Mouse (Mus musculus): ENCODE data around the gene Trp53i11.
A peak's percentile ranks its signal among the peaks of the same experiment; 100 is the strongest.

Trp53i11 gene

DNA sequence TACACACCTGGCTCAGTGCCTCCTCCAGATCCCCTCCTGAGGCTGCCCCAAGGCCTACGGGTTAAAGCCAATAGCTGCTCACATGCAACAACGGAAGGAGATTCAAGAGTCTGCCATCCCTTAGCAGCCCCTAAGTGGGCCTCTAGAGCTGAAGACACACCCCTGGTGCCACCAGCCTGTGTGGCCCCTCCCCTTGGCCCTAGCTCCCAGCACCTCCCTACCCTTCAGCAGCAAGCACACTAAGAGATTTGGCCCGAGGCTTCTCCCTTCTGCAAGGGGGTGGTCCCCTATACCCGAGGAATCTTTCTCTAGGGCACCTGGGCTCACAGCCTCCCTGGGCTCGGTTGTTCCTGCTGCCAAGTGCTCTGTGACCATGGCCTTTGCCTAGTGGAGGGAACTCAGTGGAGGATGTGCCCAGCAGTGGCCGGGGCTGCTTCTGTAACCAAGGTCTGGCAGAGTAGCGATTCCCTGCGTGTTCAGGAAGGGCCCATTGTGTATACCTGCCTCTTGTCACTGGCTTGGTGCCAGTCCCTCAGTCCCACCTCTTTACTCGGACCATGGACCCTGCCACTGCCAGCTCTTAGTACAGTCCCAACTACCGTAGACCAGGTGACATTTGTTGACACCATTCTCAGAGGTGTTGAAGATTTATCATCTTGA, 13.5 kb downstream of the Trp53i11 start:
- no peak for DNase-seq

GRCm38 (mm10) chr2:93201997-93202396, 14.6 kb downstream of the Trp53i11 start:
- no peak for DNase-seq

DNA sequence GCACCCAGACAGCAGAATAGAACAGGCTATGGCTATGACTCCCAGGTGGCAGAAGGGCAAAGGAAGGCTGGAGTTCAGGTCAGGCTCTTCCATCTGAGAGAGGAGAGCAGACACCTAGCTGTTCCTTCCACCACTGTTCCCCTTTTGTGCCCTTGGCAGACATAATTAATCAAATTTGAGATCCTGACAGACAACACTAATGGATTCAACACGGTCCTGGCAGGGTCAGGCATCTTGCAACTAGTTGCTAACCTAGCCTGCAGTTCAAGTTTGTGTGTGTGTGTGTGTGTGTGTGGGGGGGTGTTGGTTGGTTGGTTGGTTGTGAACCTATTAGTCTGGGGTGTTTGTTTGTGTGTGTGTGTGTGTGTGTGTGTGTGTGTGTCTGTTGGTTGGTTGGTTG, 15.4 kb downstream of the Trp53i11 start:
- no peak for DNase-seq

DNA sequence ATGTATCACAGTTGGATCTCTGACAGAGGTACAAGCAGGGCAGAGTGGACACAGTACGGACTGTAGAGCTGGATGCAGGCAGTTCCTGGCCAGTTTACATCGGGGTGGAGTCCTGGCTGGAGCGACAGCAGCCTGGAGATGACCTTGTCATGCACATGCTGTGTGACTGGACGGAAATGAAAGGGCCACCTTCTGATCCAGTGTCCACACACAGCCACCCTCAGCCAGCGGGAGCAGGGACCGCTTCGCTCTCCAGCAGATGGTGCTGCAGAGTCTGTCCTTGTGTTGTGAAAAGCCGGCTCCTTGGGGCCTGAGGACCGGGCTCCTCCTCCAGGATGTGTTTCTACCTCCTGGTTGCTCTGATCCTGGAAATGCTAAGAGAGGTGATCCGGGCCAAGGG, 16.3 kb downstream of the Trp53i11 start:
- DNase-seq: peak; percentile 64

DNA sequence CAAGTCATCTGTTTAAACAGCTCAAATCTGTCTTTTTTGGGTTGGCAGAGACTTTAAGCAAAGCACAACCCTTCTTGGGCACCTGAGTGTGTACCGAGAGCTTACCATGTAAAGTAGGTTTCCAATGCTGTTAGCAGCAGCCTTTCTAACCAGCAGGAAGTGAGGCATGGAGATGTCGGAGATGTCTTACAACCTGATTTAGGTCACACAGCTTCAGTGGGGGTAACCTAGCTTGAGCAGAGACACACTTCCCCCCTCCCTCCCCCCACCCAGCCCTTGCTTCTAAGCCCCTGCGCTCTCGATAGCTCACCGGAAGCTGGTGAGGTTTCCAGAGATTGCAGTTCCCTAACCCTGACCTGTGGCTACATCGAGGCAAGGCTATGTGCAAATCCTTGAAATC, 17.2 kb downstream of the Trp53i11 start:
- no peak for DNase-seq

DNA sequence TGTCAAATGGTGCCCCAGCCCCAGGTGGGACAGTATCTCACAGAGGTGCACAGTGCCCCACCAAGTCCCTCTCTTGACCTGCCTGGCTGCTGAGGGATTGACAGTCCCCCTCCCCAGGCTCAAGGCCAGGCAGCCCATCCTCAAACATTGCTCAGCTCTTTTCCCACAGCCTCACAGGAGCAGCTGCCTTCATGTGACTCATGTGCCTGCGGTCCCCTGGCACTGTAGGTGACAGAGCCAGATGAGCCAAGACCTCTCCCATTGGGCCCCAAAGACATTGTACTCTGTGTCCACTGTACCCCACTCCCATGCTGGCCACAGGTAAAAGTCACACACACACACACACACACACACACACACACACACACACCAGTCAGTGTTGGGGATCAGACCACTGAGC, 18.8 kb downstream of the Trp53i11 start:
- no peak for DNase-seq

GRCm38 (mm10) chr2:93212386-93212785, 25.0 kb downstream of the Trp53i11 start:
- no peak for DNase-seq

DNA sequence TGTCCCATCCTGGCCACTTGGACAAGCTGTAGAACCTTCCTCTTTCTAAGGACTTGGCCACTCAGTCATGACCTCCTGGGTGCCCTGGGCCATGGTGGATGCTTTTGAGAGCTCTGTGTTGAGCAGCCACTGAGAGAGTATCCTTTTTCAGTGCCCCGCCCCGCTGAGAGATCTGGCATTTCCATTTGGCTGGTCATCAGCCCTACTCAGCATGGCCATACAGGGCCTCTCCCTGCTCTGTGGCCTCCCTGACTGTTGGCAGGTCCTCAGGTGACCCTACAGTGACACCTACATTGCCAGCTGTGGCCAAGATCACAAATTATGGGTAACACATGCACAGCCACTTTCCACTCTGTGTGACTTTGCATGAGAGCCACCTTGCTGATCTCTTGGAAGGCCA, 25.5 kb downstream of the Trp53i11 start:
- no peak for DNase-seq

DNA sequence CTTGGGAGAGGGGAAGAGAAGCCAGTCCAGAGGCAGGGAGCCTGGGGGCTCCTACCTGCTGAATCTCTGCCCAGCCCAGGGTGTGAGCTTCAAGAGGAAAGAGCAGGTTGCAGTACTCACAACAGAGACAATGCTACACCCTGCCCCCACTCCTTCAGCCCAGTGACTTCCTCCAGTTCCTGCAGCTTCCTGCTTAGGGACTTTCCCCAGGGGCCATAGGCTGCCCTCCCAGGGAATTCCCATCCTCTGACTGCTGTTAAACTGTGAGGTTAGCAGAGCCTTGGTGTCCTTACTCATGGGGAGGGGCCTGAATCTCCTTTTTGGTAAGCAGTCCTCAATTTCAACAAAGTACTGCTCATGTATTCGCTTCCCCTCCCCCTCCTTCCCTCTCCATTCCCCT, 26.8 kb downstream of the Trp53i11 start:
- no peak for DNase-seq

DNA sequence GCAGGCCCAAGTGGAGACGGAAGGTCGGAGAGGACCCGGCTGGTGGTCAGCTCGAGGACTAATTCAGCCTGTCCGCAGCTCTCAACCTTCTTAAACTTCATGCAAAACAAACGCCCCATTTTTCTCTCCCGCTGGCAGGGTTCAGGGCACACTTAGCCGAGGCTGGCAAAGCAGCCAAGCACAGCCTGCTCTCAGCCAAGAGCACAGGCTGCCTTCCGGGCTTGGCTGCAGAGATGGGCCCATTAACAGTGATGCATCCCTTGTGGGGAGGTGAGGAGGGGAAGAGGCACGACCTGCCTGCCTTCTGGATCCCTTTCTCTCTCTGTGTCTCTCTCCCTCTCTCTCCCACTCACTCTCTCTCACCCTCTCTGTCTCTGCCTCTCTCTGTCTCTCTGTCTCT, 28.4 kb downstream of the Trp53i11 start:
- DNase-seq: no peak

DNA sequence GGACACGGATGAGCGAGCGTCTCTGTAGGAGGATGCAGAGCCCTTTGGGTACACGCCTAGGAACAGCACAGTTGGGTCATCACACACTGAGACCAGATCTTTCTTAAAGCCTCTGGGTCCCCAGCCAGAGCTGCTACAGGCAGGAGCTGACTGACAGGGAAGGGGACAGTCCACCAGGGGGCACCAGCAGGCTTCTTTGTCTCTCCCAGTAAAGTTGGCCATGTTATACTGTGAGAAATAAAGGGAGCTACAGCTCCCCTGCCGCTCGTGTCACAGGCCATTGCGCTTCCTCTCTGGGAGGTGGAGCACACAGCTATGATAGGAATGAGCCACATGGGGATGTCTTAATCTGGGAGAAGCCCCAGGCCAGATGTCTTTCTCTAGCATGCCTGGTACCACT, 29.7 kb downstream of the Trp53i11 start:
- DNase-seq: peak; percentile 87

- DNase-seq: no peak
Observed at GRCm38 (mm10) chr2:93218353-93218990, 31.1 kb downstream of the Trp53i11 start.

GRCm38 (mm10) chr2:93219576-93219975, 32.2 kb downstream of the Trp53i11 start:
- DNase-seq: no peak

- DNase-seq: no peak
Observed at GRCm38 (mm10) chr2:93220447-93220846, 33.1 kb downstream of the Trp53i11 start.

DNA sequence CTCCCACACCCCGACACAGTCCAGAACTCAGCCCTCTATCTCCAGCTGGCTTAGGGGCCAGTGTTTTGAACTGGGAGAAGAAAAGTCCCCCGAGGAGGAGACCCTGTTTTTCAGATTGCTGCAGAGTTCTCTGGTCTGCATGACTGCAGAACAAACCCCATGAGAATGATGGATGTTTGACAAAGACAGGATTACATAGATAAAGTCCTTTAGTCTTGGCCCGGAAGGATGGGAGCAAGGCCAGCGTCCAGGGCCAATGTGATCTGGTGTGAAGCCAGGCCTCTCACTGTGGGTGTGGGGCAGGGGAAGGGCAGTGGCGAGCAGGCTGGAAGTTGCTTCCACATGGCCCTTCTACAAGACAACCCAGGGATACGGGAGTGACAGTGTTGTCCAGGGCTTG, 36.1 kb downstream of the Trp53i11 start:
- DNase-seq: no peak

GRCm38 (mm10) chr2:93226606-93227595, 39.6 kb downstream of the Trp53i11 start:
- peak; percentile 88 for DNase-seq

- DNase-seq: peak; percentile 24
Observed at GRCm38 (mm10) chr2:93227713-93228479, 40.5 kb downstream of the Trp53i11 start.

- DNase-seq: no peak
Observed at GRCm38 (mm10) chr2:93228480-93228824, 41.1 kb downstream of the Trp53i11 start.

- no peak for DNase-seq
Observed at GRCm38 (mm10) chr2:93232141-93232540, 44.8 kb downstream of the Trp53i11 start.

DNA sequence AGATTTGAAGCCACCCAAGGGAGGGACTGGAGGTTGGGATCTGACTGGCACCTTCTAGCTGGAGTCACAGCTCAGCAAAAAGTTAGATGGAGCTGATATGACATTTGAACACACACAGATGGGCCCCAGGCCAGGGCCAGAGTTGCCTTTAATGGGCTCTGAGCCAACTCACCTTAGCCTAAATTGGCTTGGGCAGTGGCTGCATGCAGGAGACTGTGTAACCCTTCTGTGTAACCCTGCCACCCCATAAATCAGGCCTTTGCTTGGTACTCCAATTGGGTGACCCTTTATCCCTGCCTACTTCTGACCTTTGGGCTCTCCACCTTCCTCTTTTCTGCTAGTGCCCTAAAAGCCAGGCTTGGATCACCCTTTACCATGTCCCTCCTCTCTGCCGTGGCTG, 49.7 kb downstream of the Trp53i11 start:
- peak; percentile 54 for DNase-seq

DNA sequence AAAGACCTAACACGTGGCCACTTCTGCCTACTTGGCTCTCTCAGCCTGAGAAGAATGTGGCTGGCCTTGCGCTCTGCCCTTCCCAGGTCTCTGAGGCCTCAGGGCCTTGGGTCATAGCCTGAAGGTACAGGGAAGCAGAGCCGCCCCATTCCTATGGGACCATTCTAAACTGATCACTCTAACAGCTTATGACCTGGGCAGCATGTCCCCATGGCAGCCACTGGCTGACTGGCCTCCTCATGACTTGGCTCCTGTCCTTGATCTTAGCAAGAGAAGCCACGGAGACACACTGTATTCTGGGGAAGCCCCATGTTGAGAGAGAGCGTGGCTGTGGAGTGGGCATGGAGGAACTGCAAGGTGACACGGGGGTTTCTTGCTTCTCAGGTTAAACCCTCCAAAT, 51.5 kb downstream of the Trp53i11 start:
- no peak for DNase-seq

DNA sequence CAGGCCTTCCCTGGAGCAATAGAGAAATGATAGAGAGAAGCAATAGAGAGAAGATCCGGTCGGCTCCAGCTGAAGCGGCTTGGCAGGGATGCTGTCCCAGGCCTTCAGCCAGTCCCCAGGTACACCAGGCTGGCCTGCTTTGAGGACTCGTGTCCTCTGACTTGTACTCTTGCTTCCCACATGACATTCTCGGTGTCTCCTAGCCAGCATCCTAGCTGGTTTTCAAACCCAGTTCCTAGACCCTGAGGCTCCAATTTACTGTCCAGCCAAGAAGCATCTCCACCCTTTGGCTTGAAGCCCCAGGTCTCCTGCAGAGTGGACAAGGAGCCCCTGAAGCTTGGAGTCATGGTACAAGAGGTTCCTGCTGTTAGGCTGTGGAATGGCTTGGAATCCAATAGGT, 54.8 kb downstream of the Trp53i11 start:
- DNase-seq: no peak
